Mouse (Mus musculus): Measurements from ENCODE around the gene Lyg2. TPM values are rescaled to one million over a fixed set of nuclear protein-coding genes. Genes with fewer than 3 reads are reported as not detected.
A peak's percentile ranks its signal among the peaks of the same experiment; 100 is the strongest.

The Lyg2 gene
- polyA plus RNA-seq, 1 experiment: not detected

DNA sequence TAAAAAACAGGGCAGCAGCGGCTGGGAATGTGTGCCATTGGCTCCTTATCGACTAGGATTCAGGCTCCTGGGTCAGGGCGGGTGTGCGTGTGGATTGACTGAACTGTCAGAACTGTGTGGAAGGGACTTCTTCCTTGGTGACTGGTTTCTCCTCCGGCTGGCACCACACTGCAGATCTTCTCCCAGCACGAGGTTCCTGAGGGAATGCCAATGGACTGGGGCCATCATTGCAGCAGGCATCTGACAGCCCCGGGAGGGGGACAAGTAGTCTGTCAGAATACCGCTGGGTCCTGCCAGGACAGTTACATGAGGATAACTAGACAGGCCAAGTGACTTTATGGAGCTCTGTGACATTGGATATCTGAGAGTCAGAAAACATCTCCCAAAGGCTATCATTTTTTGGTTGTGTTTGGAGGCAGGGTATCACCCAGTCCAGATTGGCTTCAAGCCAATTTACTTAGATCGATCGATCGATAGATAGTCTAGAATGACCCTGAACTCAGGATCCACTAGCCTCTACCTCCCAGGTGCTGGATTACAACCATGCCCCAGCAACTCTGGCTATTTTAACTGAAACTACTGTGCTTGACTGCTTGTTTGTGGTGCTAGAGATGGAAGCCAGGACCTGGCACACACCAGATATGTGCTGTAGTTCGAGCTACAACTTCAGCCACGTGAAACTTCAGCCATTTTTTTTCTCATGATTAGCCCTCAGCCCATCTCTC lies 38.4 kb downstream of the Lyg2 start:
- no peak overlapping the region for H3K27ac ChIP-seq (ENCODE audit: insufficient read depth, low read length)
- no peak overlapping the region for H3K9ac ChIP-seq (ENCODE audit: low read depth, poor library complexity, severe bottlenecking)
- H3K4me1 ChIP-seq (ENCODE audit: control insufficient read depth, insufficient read depth, low read length): no peaks in the 10 kb centered on the region
- no peak overlapping the region for H3K4me3 ChIP-seq (ENCODE audit: low read depth, low read length)
- H3K9me3 ChIP-seq (replicated peaks; ENCODE audit: control insufficient read depth, insufficient read depth, low read length, poor library complexity, severe bottlenecking): peaks cover 10% of the 10 kb centered on the region
- TF ChIP-seq POLR2A (IDR thresholded peaks at IDR 0.05; ENCODE audit: insufficient read depth, low read length) (no peak), CTCF (IDR thresholded peaks at IDR 0.05; ENCODE audit: low read depth, low read length) (no peak), EP300 (IDR thresholded peaks at IDR 0.05; ENCODE audit: insufficient read depth, low read depth, low read length) (no peak)
- no peaks in the 10 kb centered on the region for H3K27me3 ChIP-seq (ENCODE audit: control insufficient read depth, insufficient read depth, low read length, poor library complexity, severe bottlenecking)
- peaks cover 39% of the 10 kb centered on the region for H3K36me3 ChIP-seq (ENCODE audit: control insufficient read depth, insufficient read depth, low read length, poor library complexity, severe bottlenecking)

GRCm38 (mm10) chr1:37873157-37873556 lies 43.1 kb downstream of the Lyg2 start:
- peaks cover 25% of the 10 kb centered on the region for H3K36me3 ChIP-seq (ENCODE audit: control insufficient read depth, insufficient read depth, low read length, poor library complexity, severe bottlenecking)
- H3K27ac ChIP-seq (ENCODE audit: insufficient read depth, low read length): no peak overlapping the region
- no peak overlapping the region for H3K4me3 ChIP-seq (ENCODE audit: low read depth, low read length)
- peaks cover 10% of the 10 kb centered on the region for H3K9me3 ChIP-seq (replicated peaks; ENCODE audit: control insufficient read depth, insufficient read depth, low read length, poor library complexity, severe bottlenecking)
- no peaks in the 10 kb centered on the region for H3K4me1 ChIP-seq (ENCODE audit: control insufficient read depth, insufficient read depth, low read length)
- no peak for TF ChIP-seq CTCF (IDR thresholded peaks at IDR 0.05; ENCODE audit: low read depth, low read length)
- TF ChIP-seq POLR2A (IDR thresholded peaks at IDR 0.05; ENCODE audit: insufficient read depth, low read length): no peak
- peak overlapping the region; percentile 82; the same call in 1 of the 2 replicates for H3K9ac ChIP-seq (ENCODE audit: low read depth, poor library complexity, severe bottlenecking)
- no peaks in the 10 kb centered on the region for H3K27me3 ChIP-seq (ENCODE audit: control insufficient read depth, insufficient read depth, low read length, poor library complexity, severe bottlenecking)

DNA sequence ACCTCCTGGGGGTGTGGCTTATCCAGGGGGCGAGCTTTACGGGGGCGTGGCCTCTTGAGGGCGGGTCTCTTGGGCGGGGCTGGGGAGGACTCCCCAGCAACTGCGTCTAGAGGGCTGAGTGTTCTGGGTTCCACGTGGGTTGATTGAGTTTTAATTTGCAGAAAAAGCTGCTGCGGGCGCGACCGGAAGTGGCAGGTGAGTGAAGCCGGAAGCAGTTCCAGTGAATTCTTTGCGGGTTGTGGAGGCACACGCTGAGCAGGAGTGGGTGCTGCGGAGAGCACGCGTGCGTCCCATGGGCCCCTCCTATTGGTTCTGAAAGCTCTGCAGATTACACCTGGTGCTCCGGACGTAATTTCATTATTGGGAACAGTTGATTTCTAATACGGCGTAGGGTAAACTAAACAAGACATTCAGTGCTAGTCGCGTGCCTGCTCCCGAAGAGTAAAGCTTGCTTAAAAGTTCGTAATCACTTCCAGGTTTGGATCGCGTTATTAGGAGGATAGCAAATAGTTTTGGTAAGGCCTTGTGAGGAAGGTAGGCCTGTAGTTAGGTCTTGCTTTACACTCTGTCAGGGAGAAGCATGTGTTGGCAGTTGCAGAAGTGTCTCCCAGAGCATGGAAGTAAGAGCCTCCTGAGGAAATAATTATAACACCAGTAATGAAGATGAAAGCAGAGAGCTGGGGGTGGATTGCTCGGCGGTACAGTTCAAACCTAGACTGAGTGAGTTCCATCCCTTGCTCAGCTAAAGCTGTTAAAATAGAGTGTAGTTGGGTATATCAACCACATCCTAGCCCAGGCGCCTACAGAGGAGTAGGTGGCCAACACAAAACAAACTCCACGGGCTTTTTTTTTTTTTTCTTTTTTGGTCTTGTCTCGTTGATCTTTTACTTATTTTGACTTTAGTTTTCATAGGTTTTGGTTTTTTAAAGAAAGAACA lies 43.9 kb downstream of the Lyg2 start:
- Histone ChIP-seq H3K27me3 (ENCODE audit: control insufficient read depth, insufficient read depth, low read length, poor library complexity, severe bottlenecking) (no peaks in the 10 kb centered on the region), H3K4me3 (ENCODE audit: low read depth, low read length) (peak overlapping the region; percentile 96), H3K9ac (ENCODE audit: low read depth, poor library complexity, severe bottlenecking) (peak overlapping the region; percentile 82), H3K9me3 (replicated peaks; ENCODE audit: control insufficient read depth, insufficient read depth, low read length, poor library complexity, severe bottlenecking) (peaks cover 10% of the 10 kb centered on the region), H3K4me1 (ENCODE audit: control insufficient read depth, insufficient read depth, low read length) (no peaks in the 10 kb centered on the region), H3K36me3 (ENCODE audit: control insufficient read depth, insufficient read depth, low read length, poor library complexity, severe bottlenecking) (peaks cover 19% of the 10 kb centered on the region), H3K27ac (ENCODE audit: insufficient read depth, low read length) (peak overlapping the region; percentile 52)
- no peak for TF ChIP-seq EP300 (IDR thresholded peaks at IDR 0.05; ENCODE audit: insufficient read depth, low read depth, low read length)
- peak; percentile 31 for TF ChIP-seq POLR2A (IDR thresholded peaks at IDR 0.05; ENCODE audit: insufficient read depth, low read length)
- no peak for TF ChIP-seq CTCF (IDR thresholded peaks at IDR 0.05; ENCODE audit: low read depth, low read length)

- H3K4me1 ChIP-seq (ENCODE audit: control insufficient read depth, insufficient read depth, low read length): no peaks in the 10 kb centered on the region
- TF ChIP-seq CTCF (IDR thresholded peaks at IDR 0.05; ENCODE audit: low read depth, low read length): no peak
- H3K4me3 ChIP-seq (ENCODE audit: low read depth, low read length): peak within 1 kb of the TSS; percentile 96
- H3K9ac ChIP-seq (ENCODE audit: low read depth, poor library complexity, severe bottlenecking): peak within 1 kb of the TSS; percentile 82
- peaks cover 18% of the 10 kb centered on the region for H3K36me3 ChIP-seq (ENCODE audit: control insufficient read depth, insufficient read depth, low read length, poor library complexity, severe bottlenecking)
- H3K27ac ChIP-seq (ENCODE audit: insufficient read depth, low read length): peak within 1 kb of the TSS; percentile 52
- H3K27me3 ChIP-seq (ENCODE audit: control insufficient read depth, insufficient read depth, low read length, poor library complexity, severe bottlenecking): no peaks in the 10 kb centered on the region
- peaks cover 10% of the 10 kb centered on the region for H3K9me3 ChIP-seq (replicated peaks; ENCODE audit: control insufficient read depth, insufficient read depth, low read length, poor library complexity, severe bottlenecking)
Observed at GRCm38 (mm10) chr1:37871704-37872103, 44.6 kb downstream of the Lyg2 start, which contains the start of gene Lipt1. Gene Lipt1, plus strand, starts transcription at chr1:37871738.

GRCm38 (mm10) chr1:37869362-37869761 lies 46.9 kb downstream of the Lyg2 start:
- Histone ChIP-seq H3K4me1 (ENCODE audit: control insufficient read depth, insufficient read depth, low read length) (no peaks in the 10 kb centered on the region), H3K4me3 (ENCODE audit: low read depth, low read length) (no peak overlapping the region), H3K36me3 (ENCODE audit: control insufficient read depth, insufficient read depth, low read length, poor library complexity, severe bottlenecking) (no peaks in the 10 kb centered on the region), H3K9me3 (replicated peaks; ENCODE audit: control insufficient read depth, insufficient read depth, low read length, poor library complexity, severe bottlenecking) (no peaks in the 10 kb centered on the region), H3K27me3 (ENCODE audit: control insufficient read depth, insufficient read depth, low read length, poor library complexity, severe bottlenecking) (no peaks in the 10 kb centered on the region), H3K9ac (ENCODE audit: low read depth, poor library complexity, severe bottlenecking) (no peak overlapping the region), H3K27ac (ENCODE audit: insufficient read depth, low read length) (no peak overlapping the region)
- TF ChIP-seq CTCF (IDR thresholded peaks at IDR 0.05; ENCODE audit: low read depth, low read length): no peak
- TF ChIP-seq POLR2A (IDR thresholded peaks at IDR 0.05; ENCODE audit: insufficient read depth, low read length): no peak
- TF ChIP-seq EP300 (IDR thresholded peaks at IDR 0.05; ENCODE audit: insufficient read depth, low read depth, low read length): no peak

DNA sequence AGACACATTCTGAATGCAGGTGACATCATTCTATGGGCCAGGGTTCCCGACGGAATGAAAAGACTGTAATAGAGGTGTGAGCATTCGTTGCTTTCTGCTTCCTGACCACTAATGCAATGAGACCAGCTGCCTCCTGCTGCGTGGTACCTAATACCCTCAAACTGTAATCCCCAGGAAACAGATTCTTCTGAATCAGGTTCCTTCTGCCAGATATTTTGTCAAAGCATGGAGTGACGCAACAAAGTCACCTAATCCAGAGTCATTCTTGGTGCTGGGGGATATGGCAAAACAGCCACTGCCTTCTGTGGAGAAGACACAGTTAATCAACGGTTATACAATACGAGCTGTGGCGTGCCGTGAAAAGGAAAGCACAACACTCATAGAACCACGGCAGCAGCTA lies 47.7 kb downstream of the Lyg2 start:
- Histone ChIP-seq H3K36me3 (ENCODE audit: control insufficient read depth, insufficient read depth, low read length, poor library complexity, severe bottlenecking) (no peaks in the 10 kb centered on the region), H3K27ac (ENCODE audit: insufficient read depth, low read length) (no peak overlapping the region)
- TF ChIP-seq EP300 (IDR thresholded peaks at IDR 0.05; ENCODE audit: insufficient read depth, low read depth, low read length) (no peak), POLR2A (IDR thresholded peaks at IDR 0.05; ENCODE audit: insufficient read depth, low read length) (no peak), CTCF (IDR thresholded peaks at IDR 0.05; ENCODE audit: low read depth, low read length) (no peak)

More for the DNA sequence above, 47.7 kb downstream of the Lyg2 start:
- no peak overlapping the region for H3K4me3 ChIP-seq (ENCODE audit: low read depth, low read length)
- no peaks in the 10 kb centered on the region for H3K27me3 ChIP-seq (ENCODE audit: control insufficient read depth, insufficient read depth, low read length, poor library complexity, severe bottlenecking)
- no peaks in the 10 kb centered on the region for H3K9me3 ChIP-seq (replicated peaks; ENCODE audit: control insufficient read depth, insufficient read depth, low read length, poor library complexity, severe bottlenecking)
- H3K4me1 ChIP-seq (ENCODE audit: control insufficient read depth, insufficient read depth, low read length): no peaks in the 10 kb centered on the region
- H3K9ac ChIP-seq (ENCODE audit: low read depth, poor library complexity, severe bottlenecking): no peak overlapping the region
